Mouse (Mus musculus) CD4-positive naive resting alpha-beta T cell, adult 57 days (primary cell): Measurements from ENCODE around the gene Gria1. TPM values are rescaled to one million over a fixed set of nuclear protein-coding genes. Genes with fewer than 3 reads are reported as not detected.

Source experiments
- total RNA-seq: library from RNA; stranded (reverse); gene quantifications from one replicate; pipeline ENCODE4 v1.2.4, GENCODE M21; 2023

The Gria1 gene
- total RNA-seq = not detected

DNA sequence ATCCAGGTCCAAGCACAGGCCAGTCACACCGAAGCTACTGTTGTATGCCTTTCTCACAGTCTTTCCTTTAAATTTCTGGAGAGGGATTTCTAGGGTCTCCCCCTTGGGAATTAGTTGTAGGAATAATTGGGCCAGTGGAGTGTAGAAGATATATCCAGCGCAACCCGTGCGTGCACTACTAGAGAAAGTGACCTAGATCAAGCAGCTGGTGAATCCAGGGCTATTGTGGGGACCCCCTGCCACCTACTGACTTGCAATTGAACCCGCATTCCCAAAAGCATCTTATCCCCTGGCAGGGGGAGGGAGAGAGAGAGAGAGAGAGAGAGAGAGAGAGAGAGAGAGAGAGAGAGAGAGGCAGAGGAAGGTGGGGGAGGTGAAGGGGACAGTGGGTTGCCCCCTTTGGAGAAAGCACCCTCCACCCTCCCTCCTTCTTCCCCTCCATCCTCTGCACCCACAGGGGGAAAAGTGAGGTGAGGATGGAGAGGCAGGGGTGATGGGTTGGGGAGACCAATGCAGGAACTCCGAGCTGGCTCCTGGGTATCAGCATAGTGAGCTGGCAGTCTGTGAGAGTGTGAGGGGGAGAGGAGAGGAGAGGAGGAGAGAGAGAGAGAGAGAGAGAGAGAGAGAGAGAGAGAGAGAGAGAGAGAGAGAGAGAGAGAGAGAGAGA is at the start of gene Gria1:
TSS of gene Gria1 (plus strand) at position 364 of the 667 bp plus-strand sequence.

